Mouse (Mus musculus): ENCODE measurements around the gene H13. TPM values are rescaled to one million over a fixed set of nuclear protein-coding genes. Genes with fewer than 3 reads are reported as not detected.
"Not testable (repeated sequence)": the region's sequence is repeated elsewhere in the genome, so short reads cannot be mapped to it uniquely, and the experiment has no call there.

Gene H13
- total RNA-seq, 2 experiments from 2014 or later = 169 to 173 TPM

DNA sequence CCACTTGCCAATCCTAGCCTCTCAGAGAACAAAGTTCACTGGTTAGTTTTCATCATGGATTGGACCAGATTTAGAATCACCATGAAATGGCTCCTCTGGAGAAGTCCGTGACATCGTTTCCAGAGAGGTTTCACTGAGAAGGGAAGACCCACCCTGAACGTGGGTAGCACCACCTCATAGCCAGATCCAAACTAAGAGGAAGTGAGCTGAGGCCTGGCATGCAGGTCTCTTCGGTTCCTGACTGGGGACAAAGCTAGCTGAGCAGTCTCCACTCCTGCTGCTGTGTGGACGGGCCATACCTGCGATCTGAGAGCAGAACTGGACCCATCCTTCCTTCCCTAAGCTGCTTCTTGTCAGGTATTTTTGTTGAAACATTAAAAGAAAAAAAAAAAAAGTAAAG is 8.1 kb upstream of the H13 start:
- no peak for DNase-seq

DNA sequence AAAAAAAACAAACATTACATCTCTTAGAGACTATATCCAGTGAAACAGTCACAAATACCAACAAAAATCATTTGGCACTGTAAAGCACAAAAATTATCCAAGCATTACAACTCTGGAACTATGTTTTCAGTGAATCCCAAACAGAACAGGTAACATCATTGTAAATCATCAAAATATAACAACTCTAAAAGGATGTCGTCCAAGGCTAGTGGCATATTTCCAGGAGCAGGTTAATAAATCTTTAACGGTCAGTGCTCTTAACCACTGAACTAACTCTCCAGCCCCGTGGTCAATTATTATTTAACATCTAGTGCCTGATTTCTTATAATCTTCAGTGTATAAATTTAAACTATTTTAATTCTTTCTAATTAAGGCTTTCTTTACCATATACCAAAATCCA is 3.1 kb upstream of the H13 start:
- DNase-seq = not testable (repeated sequence)

DNA sequence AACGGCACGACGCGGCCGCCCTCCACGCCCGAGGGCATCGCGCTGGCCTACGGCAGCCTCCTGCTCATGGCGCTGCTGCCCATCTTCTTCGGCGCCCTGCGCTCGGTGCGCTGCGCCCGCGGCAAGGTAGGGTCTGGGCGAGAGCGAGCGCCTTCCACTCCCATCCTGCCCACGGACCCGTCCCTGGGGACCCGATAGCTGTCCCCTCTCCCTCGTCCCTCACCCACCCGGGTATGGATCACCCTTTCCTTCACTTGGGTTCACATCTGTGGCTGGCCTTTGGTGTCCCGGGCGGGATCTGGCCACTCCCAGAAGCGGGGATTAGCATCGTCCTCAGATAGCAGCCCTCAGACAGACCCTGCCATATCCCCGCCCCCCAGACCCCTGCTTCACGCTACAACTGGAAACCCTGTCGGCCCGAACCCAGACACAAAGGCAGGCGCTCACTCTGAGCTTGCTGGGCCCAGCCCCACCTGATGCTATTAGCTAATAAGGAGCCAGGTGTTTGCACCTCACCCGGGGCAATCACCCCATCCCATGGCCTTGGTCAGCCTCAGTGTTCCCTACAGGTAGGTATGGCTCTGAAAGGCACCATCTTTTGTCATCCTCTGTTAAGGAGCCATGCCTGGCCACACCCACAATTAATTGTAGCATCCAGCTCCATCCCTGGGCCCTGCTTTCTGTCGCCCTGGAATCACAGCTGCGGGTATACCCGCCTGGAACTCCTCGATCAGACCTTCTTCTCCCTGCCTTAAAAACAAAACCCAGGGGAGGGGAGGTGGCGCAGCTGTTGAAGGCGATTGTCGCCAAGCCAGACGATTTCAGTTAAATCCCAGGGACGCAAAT is 601 bp downstream of the H13 start:
- DNase-seq = no peak

DNA sequence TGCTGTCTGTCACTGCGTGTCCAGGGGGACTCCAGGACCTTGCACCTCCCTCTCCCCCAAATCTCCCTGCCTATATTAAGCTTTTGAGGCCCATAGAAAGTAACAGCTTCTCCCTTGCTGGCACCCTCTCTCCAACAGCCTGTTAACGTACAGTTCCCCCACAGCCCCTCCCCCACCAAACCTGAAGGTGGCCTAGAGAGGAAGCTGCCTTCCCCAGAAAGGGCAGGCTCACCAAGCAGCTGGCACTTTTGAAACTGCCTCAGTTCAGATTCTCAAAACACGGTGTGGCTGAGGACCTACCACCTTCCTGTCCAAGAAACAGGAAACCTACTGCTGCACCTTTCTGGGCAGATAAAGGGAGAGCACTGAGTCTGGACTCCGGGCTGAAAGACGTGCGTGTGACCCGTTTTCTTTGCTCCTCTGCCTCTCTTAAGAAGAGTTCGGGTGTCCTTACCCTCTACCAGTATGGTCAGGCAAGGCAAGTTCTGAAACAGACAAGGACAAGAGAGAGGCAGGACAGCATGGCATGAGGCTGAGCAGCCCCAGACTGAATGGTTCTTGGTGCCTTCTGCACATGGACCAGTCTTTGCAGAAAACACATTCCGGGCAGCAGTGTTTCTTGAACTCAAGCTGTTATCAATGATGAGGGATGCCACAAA is 1.9 kb downstream of the H13 start:
- peak in 1 of 2 experiments; percentile 54 for DNase-seq

DNA sequence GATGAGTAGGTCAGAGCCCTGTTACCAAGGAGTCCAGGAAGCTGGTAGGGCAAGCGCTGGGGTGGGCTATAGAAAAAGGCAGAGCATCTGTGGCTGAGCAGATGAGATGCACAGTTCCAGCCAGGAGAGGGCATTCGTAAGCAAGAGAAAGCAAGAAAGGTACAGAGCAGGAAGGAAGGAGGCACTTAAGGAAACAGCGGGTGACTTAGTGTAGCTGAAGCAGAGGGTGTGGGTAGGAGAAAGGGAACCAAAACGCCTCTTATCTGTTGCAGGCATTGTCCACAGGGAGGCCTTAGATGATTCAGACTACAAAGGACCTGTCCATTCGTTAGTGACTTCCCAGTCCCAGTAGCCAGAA is 2.4 kb downstream of the H13 start:
- DNase-seq = peak in 1 of 2 experiments; percentile 44

DNA sequence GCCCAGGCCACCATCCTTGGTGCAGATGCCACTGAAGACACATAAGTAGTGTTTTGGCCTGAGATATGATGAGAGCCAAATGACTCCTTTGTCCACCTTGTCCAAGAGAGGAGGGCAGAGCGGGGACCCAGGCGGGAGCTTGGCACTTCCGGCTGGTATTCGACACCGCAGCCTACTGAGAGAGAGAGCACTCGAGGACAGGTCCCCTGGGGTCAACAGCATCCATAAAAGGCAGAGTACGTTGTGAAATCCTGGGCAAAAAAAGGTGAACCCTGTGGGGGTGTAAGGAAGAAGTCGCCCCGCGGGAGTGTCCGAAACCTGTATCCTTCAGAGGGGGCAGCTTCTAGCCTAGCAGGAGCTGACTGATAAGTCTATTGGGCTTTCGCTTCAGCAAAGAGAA is 2.9 kb downstream of the H13 start:
- DNase-seq = peak in 1 of 2 experiments; percentile 48

DNA sequence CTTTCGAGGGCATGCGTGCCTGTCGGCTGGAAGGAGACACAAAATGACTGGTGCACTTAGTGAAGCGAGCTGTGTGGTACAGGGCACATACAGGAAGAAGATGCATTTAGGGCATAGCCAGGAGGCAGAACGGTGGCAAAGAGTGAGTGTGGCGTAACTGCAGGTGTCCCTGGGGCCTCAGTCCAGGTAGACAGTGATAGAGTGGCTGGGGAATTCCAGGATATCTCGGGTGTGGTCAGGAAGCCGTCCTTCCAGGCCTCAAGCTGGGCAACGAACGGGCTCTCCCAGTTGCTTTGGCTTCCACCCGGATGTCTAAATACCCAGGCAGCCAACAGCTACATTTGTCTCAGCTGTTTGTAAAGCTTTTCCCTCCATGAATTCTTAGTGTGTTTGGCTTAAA is 4.9 kb downstream of the H13 start:
- no peak for DNase-seq

DNA sequence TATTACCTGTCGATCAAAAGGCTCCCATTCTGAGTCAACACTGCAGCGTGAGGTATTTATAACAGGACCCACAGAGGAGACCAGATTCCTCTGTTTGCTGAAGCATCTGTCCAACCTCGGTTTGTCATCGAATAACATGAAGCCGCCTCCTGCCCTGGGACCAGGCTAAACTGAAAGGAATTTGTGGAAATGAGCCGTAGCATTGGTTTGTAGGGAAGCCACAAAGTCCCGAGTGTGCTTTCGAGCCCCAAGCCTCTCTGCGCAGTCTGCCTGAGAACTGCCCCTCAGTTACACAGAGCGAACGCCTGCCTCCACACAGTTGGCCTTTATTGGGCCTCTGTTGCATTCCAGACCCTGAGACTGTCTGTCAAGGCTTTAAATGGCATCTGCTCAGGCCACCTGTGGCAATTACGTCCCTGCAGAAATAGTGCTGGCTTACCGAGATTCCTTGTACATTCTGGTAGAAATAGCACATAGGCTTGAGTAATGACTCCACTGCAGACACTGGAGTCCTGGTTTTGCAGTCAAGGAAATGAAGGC is 6.1 kb downstream of the H13 start:
- no peak for DNase-seq

DNA sequence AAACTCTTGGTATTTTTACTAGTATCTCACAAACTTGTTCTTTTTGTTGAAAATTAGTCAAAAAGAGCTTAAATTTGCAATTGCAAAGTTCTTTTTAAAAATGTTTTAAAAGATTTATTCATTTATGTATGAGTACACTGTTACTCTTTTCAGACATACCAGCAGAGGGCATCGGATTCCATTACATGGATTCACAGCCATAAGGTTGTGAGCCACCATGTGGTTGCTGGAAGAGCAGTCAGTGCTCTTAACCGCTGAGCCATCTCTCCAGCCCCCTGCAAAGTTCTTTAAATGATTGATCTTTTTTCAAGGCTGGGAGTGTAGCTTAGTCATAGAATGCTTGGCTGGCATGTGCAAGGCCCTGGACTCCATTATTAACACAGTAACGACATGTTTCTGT is 9.0 kb downstream of the H13 start:
- peak in 1 of 2 experiments; percentile 57 for DNase-seq

DNA sequence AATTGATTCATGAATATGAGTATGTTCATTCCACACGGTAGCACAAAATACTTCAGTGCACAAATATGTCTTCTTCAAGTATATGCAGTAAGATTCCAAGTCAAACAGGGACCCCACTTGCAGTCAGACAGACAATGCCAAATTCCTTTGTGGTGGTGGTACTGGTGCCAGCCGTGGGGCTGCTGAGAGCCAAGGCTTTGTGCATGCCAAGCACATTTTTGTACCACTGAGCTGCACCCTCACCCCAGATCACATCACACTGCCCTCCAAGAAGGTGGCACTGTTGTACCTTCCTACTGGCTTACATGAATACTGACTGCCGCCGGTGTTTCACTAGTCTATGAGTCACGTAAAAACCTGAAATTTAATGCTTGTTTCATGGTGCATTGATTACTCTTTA is 9.7 kb downstream of the H13 start:
- no peak for DNase-seq

DNA sequence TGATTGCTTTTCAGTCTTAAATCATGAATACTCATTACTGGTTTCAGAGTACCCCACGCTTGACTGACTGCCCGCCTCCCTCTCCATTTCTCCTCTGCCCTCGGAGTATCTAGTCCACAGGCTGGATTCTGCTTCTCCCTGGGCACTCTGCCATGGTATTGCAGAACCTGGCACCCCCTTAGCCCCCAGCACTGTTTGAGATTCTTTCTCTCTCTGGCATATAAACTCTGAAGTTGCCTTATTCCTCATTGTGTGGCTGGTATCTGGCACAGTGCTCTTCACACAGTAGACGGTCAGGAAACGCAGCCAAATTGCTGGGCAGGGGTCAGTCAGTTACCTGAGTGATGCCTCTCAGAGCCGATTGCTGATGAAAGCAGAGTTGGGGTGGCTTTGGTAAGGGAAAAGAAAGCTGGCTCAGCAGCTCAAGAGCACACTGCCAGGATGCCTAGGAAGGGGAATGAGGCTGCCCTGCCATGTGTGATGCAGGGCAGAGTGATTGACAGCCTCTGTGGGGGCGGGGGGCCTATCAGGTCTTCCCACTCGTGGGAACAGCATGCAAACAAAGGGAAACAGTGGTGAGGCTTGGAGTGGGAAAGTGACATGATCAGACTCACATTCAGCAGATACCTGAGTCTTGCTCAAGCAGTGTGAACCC is 10.6 kb downstream of the H13 start:
- no peak for DNase-seq

DNA sequence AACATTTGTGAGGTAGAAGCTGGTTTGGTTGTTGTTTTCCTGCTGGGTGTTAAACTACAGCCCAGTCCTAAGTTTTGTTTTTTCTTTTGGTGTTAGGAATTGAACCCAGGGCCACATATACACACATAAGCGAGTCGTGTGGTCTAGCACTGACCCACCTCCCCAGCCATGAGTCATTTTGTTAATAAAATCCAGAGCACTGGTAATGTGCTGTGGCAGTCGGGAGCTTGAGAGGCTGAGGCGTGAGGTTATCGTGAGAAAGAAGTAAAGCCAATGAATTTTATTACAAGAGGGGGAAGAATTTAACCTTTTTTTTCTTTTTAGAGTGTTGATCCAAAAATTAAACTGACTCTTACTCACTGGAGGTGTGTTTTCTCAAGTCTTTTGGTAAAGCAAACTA is 13.8 kb downstream of the H13 start:
- no peak for DNase-seq

DNA sequence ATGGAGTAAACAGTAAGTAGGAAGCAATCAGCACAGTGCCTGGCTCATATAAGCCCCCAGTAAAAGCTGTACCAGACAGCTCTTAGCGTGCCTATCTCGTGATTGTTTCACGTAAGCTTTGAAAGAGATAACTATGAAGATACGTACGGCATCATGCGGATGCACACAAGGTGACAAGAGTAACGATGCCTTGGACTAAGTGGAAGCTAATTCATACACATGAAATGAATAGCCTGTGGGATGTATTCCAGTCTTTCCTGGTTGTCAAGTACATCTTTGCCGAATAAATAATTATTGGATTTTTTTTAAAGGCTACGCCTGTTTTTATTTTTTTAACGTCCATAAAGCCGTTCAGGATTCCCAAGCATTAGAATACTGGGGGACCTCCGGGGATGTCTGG is 17.1 kb downstream of the H13 start:
- no peak for DNase-seq

DNA sequence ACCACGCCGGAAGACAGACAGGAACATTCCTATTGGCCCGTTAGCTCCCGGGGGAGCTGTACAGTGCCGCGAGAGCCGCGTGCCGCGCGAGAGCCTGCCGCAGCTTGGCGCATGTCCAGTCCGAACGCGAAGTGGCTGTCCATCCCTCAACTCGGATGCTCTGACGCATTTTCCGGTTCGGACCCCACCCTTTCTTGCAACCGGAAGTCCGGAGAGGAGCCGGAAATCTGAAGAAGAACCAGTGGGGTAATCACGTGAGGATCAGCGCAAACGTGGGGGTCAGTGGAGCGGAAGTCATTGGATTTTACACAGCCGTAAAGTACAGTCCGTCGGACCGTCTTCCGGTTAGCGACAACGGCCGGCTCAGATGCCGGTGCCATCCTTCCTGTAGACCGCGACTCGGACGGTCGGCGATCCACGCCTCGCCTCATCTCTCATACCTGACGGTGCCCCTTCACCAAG is 17.6 kb downstream of the H13 start, which contains the start of gene Mcts2:
TSS of gene Mcts2 (plus strand) at position 230 of the 462 bp plus-strand sequence.
- peak; percentile 94 for DNase-seq

DNA sequence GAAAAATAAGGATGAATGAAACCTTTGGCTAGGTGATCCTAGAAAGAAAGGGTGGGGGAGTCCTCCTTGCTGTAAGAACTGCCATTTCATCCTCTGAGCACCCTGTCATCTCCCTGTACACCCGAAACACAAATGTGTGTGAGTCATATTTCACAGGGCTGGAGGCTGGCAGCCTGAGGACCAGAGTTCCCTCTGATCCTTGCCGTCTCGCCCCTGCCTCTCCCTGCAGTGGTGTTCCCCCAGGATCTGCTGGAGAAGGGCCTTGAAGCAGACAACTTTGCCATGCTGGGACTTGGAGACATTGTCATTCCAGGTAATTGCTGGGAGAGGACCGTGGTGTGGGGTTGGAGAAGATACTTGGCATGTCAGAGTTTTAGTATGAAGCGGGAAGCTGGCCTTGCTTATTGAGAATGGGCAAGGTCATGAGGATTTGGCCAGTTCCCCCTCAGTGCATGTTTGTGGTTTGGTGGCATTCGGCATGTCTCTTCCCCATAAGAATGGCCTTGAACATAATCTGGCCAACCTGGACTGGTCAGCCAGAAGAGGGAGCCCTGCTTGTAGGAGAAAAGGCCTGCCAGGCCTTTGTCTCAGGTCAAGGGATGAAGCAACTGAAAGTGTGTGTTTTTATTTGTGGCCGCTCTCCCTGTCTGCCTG is 22.4 kb downstream of the H13 start:
- peak; percentile 70 to 73 for DNase-seq

DNA sequence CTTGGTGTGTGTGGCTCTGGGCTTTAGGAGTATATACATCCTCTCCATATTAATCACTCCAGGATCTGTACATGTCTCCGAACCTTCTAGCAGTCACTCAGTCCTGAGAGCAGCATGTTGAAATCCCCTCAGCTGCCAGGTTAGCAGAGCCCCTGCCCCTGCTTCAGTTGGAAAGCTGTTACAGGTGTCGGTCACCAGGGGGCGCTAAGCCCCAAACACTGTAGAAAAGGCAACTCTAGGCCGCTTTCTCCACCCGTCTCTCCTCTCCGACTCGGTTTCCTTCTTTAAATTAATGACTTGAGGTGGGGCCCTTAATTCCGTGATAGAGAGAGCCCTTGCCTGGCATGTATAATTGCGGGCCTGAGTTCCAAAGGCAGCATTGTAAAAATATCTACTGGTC is 24.0 kb downstream of the H13 start:
- DNase-seq = peak; percentile 74 to 77

DNA sequence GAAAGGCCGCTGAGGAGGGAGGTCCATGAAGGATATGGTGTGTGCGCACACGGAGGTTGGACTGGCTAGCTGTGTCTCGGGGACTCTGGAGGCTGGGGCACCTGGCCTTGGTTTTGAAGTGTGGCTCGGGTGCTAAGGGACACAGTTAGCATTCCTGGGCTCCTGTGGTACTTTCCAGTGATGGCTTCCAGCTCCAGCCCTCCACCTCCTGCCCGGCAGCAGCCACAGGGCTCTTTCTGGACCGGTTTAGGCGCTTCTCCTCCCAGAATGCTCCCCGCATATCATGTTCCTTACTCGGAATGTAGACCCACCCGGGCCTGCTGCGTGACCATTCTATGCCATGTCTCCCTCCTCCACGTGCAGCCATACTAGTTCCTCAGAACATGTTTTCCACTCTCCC is 24.5 kb downstream of the H13 start:
- DNase-seq = no peak

DNA sequence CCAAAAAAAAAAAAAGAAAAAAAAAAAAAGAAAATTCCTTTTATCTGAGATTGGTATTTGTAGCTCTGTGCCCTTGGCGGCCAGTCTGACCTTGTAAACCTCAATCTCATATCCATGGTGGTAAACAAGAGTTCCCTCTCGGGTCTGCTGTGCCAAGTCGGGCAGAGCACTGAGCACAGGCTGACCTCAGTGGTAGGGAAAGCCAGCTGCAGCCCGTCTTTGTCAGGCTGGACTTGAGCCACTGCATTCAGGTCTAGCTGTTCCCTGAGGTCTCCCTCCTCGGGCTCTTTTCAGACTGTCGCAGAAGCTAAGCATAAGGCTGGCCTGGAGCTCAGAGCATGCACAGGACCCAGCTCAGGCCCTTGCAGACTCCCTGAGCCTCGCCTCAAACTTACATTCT is 25.4 kb downstream of the H13 start:
- peak; percentile 84 to 85 for DNase-seq

DNA sequence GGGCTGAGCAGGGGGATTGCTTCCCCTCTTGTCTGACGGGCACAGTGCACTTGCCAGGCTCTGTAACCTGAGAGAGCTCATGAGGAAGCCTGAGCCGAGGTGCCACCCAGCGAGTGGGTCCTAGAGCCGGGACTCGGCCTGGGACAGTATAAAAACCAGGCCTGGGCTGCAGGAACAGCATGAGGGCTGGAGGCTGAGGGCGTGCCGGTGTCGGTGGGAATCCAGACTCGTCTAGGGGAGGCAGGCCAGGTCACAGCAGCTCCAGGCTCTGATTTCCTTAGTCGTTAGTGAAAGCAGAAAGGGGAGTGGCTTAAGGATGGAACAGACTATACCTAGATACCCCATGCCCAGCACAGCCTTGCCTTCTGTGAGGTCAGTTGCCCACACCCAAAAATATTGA is 26.8 kb downstream of the H13 start:
- no peak for DNase-seq

DNA sequence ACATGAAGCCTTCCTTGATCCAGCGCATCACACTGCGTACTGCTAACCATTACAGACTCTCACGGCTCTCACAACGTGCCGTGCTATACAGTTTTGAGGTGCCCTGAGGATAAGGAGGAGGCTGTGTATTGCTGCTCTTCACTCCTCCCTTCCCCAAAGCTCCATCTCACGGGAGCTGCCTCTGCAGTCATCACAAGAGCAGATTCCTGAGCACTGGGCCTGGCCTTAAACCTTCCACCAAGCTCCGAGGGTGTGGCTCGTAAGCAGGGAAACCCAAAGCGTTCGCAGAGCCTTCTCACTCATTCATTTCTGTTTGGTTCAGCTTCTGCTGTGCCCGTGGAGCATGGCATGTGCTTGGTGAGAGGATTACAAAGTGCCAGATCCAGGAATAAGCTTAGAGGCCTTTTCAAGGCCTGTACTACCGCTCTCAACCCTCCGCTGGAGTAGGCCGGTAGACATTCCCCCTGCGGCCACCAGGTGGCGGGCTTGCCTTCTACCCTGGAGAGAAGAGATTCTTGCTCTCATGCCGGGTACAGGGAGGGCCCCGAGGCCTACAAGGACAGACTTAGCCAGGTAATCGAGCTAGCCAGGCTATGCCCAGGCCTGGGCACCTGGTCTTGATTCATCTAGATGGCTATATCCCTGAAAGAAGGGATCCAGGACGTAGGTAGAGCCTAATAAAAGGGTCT is 27.4 kb downstream of the H13 start:
- peak; percentile 93 to 95 for DNase-seq

DNA sequence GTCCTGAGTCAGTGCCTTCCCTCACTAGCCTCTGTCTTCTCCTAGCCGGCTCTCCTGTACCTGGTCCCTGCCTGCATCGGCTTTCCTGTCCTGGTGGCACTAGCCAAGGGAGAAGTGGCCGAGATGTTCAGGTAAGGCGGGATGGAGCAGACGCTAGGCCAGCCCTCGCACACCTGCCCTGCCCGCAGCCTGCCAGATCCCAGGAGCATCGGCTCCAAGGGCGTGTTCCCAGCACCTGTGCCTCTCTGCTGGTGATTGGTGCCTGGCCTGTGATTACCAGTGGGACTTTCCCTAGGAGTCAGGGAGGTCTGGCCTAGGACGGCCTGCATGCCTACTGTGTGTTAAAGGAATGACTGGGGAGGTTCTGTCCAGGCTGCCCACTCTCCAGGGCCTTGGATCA is 30.9 kb downstream of the H13 start:
- no peak for DNase-seq

DNA sequence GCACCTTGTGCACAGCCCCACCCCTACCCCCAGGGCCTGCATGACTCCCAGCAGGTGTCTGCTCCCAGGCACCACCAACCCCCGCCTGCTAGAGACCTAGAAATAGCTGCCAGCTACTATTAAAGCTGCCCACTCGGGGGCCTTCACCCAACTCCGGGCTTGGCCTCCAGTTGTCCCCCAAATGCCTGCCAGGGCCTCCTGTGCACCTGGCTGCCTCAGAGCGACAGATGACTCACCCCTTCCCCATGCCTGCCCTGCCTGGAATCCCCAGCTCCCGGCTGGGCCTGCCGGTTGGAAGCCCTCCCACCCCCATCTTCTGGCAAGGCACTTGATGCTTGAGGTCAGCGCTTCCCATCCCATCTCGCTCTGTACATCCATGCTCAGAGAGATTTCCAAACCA is 31.5 kb downstream of the H13 start:
- no peak for DNase-seq
